Mouse (Mus musculus) heart, embryonic 12.5 days (tissue): ENCODE measurements around the gene Arhgef7. TPM values are rescaled to one million over a fixed set of nuclear protein-coding genes. Genes with fewer than 3 reads are reported as not detected.

ENCODE experiments used
- ATAC-seq: fragments of 200-750 bp; cut with Nextera tagmentation; 2 replicates; pipeline ENCODE4 v1.8.0; 2017; ENCODE audit warnings: moderate TSS enrichment, moderate library complexity; ENCODE audit not compliant: insufficient number of reproducible peaks, low FRiP score
- H3K27ac ChIP-seq: fragments of 300-500 bp; sonication (generic); 2 replicates; pipeline ENCODE4 v1.5.1; 2016; ENCODE audit warnings: mild to moderate bottlenecking, moderate library complexity; ENCODE audit not compliant: poor library complexity, severe bottlenecking
- H3K27me3 ChIP-seq: fragments of 300-500 bp; sonication (generic); replicated peaks from 2 replicates; pipeline ENCODE4 v1.6.1; 2016; ENCODE audit warnings: mild to moderate bottlenecking, moderate library complexity
- H3K36me3 ChIP-seq: fragments of 300-500 bp; sonication (generic); 2 replicates; pipeline ENCODE4 v1.6.1; 2016; ENCODE audit warnings: mild to moderate bottlenecking, moderate library complexity
- H3K4me1 ChIP-seq: fragments of 300-500 bp; sonication (generic); replicated peaks from 2 replicates; pipeline ENCODE4 v1.6.1; 2016; ENCODE audit warnings: mild to moderate bottlenecking
- H3K4me2 ChIP-seq: fragments of 300-500 bp; sonication (generic); 2 replicates; pipeline ENCODE4 v1.6.1; 2016; ENCODE audit warnings: mild to moderate bottlenecking, moderate library complexity
- H3K4me3 ChIP-seq: fragments of 300-500 bp; sonication (generic); 2 replicates; pipeline ENCODE4 v1.5.1; 2016; ENCODE audit warnings: mild to moderate bottlenecking
- H3K9ac ChIP-seq: fragments of 300-500 bp; sonication (generic); 2 replicates; pipeline ENCODE4 v1.6.1; 2016; ENCODE audit warnings: mild to moderate bottlenecking, moderate library complexity
- H3K9me3 ChIP-seq: fragments of 300-500 bp; sonication (generic); replicated peaks from 2 replicates; pipeline ENCODE4 v1.6.1; 2016; ENCODE audit warnings: mild to moderate bottlenecking, moderate library complexity
- WGBS: fragments of 180-500 bp; shearing (Covaris S2); methylation state at CpG from one replicate; pipeline ENCODE4 v1.1.7; 2016; 5-methylcytosine and 5-hydroxymethylcytosine counted together
- polyA plus RNA-seq: library from polyadenylated mRNA; unstranded; fragments of >200 nt; fragmentation: Nextera tagmentation; extraction: Ambion mirVana; gene quantifications from 2 replicates; pipeline ENCODE4 v1.2.1, GENCODE M21; 2016

The Arhgef7 gene
- polyA plus RNA-seq, 1 experiment from 2014 or later = 70.5 TPM

DNA sequence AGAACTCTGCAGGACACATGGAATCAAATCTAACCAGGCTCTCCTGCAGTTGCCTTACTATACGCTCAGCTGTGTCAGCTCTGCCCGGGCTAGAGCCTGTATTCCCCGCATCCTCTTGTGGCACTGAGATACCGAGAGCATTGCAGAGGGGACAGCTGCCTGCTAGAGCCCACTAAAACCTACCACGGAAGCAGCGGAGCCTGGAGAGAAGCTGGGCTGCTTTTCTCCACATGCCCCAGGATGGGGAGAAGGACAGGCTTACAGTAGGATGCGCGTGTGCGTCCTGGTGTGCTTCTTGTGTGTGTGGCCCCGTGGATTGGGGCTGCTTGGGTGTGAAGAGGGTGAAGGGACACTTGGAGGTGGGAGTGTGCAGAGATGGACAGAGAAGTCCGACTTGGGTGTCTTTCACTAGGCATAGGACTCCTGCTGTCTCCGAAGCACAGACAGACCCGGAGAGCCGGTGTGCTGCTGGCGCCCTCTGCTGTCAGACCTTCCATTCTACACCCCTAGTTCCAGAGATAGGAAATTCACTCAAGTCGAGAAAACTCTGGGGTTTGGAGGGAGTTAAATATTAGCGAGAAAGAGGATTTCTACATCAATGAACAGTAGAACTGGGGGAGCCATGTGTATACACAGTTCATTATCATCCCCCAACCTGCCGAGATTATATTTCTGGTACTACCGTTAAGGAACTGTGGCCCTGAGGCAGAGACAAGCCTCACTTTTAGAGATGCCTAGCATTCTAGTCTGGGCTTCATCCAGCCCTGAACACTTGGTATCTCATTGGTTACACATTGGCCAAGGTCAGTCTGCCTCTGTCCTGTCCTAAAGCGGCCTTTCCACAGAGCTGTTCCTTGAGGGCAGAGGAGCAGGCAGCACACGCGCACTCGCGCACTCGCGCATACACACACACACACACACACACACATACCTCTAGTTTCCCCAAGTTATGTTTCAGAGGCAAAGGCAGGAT is 27.2 kb upstream of the Arhgef7 start:
- H3K4me3 ChIP-seq = peak overlapping the region; percentile 23
- peak overlapping the region; percentile 62 for H3K4me2 ChIP-seq
- H3K4me1 ChIP-seq = peaks cover 10% of the 10 kb centered on the region; the same call in 1 of the 2 replicates
- 33% methylated on average over 26 of the region's 26 CpGs for WGBS
- H3K27ac ChIP-seq = no peak overlapping the region
- peak; percentile 68 for ATAC-seq
- peak overlapping the region; percentile 13; the same call in 1 of the 2 replicates for H3K9ac ChIP-seq
- peaks cover 7% of the 10 kb centered on the region; the same call in 1 of the 2 replicates for H3K27me3 ChIP-seq
- H3K9me3 ChIP-seq = 0 out of 2 replicates have a peak, but pooled peaks cover 4% of the 10 kb centered on the region
- no peaks in the 10 kb centered on the region for H3K36me3 ChIP-seq

DNA sequence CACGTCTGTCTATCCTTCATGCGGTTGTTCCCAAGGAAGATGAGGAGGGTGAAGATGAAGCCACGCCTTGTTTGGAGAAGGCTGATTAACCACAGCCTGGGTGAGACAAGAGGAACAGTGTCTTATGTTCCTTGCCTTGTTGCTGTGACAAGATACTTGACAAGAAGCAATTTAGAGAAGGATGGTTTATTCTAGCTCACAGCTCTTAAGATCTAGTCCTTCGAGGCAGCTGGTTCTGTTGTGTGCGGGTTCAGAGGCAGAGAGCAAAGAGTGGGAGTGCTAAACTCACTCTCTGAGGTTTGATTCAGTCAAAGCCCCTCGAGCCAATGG is 26.5 kb upstream of the Arhgef7 start, which contains the start of gene 1700016D06Rik:
Gene 1700016D06Rik (minus strand): TSS at position 31 of the 330 bp plus-strand sequence.
- Histone ChIP-seq H3K4me1 (peaks cover 11% of the 10 kb centered on the region; the same call in 1 of the 2 replicates), H3K4me2 (peak within 1 kb of the TSS; percentile 62), H3K9ac (peak within 1 kb of the TSS; percentile 13; the same call in 1 of the 2 replicates), H3K9me3 (0 out of 2 replicates have a peak, but pooled peaks cover 4% of the 10 kb centered on the region), H3K27me3 (peaks cover 7% of the 10 kb centered on the region; the same call in 1 of the 2 replicates), H3K4me3 (peak within 1 kb of the TSS; percentile 23), H3K27ac (no peak within 1 kb of the TSS), H3K36me3 (no peaks in the 10 kb centered on the region)
- no peak for ATAC-seq
- 61% methylated on average over 6 of the region's 6 CpGs for WGBS

DNA sequence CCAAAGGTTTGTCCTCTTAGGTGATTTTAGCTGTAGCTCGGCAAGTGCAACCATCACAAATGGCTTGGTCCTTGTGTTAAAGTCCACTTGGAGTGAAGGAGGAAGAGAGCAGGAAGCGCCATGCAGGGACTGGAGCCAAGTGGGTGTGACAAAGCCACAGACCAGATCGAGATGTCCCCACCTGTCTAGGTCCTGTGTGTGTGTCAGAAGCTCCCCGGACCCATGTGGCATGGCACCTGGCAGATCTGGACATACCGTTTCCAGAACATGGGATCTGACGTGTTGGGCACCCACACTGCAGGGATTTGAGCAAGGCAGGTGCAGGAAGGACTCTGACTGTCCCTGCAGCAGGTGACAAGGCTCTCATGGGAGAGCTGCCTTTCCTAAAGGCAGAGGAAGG is 26.1 kb upstream of the Arhgef7 start:
- H3K36me3 ChIP-seq = no peaks in the 10 kb centered on the region
- H3K9me3 ChIP-seq = 0 out of 2 replicates have a peak, but pooled peaks cover 4% of the 10 kb centered on the region
- ATAC-seq = no peak
- no peak overlapping the region for H3K4me2 ChIP-seq
- H3K27ac ChIP-seq = no peak overlapping the region
- H3K27me3 ChIP-seq = peaks cover 7% of the 10 kb centered on the region; the same call in 1 of the 2 replicates
- WGBS = 81% methylated on average over 6 of the region's 6 CpGs
- peaks cover 15% of the 10 kb centered on the region; the same call in 1 of the 2 replicates for H3K4me1 ChIP-seq
- H3K4me3 ChIP-seq = no peak overlapping the region
- no peak overlapping the region for H3K9ac ChIP-seq

DNA sequence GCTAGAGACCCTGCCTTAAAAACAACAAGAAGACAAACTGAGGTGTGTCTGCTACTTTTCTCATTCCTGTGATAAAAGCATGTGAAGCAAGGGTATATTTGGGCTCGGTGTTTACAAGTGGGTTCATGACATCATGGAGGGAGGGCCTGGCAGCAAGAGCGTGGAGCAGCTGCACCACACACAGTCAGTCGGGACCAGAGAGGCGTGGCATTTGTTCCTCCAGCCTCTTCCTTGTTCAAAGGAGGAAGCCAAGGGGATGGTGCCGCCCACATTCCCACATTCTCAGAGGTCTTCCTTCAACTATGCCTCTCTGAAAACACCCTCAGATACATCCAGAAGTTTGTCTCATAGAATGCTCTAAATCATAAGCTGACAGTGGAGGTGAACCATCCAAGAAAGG is 23.7 kb upstream of the Arhgef7 start:
- no peak overlapping the region for H3K4me2 ChIP-seq

DNA sequence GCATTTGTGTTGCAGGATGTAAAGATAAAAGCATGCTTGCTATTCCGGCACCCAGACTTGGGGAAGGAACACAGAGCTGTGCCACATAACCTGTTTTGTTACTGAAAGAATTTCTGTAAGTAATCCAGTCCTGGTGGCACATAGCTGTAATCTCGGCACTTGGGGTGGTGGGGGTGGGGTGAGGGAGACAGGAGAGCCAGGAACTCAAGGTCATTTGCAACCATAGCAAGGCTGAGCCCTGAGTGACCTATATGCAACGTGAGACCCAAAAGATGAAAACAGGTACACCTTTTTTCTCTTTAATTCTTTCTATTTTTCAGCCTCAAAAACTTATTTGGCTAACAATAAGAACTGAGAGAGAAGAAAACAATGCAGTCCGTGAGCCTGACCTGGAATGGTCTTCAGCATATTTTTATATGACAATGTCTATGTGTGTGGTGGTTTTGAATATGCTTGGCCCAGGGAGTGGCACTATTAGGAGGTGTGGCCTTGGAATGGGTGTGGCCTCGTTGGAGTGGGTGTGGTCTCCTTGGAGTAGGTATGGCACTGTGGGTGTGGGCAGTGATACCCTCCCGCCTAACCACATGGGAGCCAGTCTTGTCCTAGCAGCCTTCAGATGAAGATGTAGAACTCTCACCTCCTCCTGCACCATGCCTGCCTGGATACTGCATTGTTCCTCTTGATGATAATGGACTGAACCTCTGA is 22.7 kb upstream of the Arhgef7 start:
- Histone ChIP-seq H3K36me3 (no peaks in the 10 kb centered on the region), H3K27me3 (0 out of 2 replicates have a peak, but pooled peaks cover 3% of the 10 kb centered on the region), H3K4me2 (no peak overlapping the region), H3K27ac (peak overlapping the region; percentile 90), H3K4me1 (peaks cover 40% of the 10 kb centered on the region), H3K9me3 (0 out of 2 replicates have a peak, but pooled peaks cover 4% of the 10 kb centered on the region), H3K9ac (no peak overlapping the region), H3K4me3 (no peak overlapping the region)
- no peak for ATAC-seq
- WGBS = 55% methylated on average over 6 of the region's 6 CpGs

More for the DNA sequence above, 23.7 kb upstream of the Arhgef7 start:
- Histone ChIP-seq H3K27me3 (0 out of 2 replicates have a peak, but pooled peaks cover 7% of the 10 kb centered on the region), H3K9ac (no peak overlapping the region), H3K27ac (no peak overlapping the region), H3K9me3 (0 out of 2 replicates have a peak, but pooled peaks cover 4% of the 10 kb centered on the region), H3K4me1 (peaks cover 37% of the 10 kb centered on the region), H3K36me3 (no peaks in the 10 kb centered on the region), H3K4me3 (no peak overlapping the region)
- WGBS = 84% methylated on average over 5 of the region's 5 CpGs
- no peak for ATAC-seq

DNA sequence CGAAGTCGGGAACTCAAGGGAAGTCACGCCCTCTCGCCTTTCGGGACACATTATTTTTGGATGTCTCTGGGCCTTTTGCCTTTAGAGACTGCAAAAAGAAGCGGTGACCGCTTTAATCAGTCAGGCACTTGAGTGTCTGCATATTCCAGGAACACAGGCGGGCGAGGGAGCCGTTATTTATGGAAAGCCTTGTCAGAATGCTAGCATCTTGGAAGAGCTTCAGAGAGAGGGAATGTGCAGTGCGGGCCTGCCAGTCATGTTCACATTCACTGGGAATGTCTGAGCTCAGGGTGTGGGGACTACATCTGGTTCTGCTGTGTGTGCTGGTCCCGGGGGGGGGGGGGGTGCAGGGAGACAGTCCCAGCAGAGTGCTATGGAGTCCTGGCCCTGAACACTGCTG is 21.7 kb upstream of the Arhgef7 start:
- Histone ChIP-seq H3K4me3 (no peak overlapping the region), H3K27ac (peak overlapping the region; percentile 90), H3K9ac (no peak overlapping the region), H3K27me3 (no peaks in the 10 kb centered on the region), H3K36me3 (no peaks in the 10 kb centered on the region), H3K9me3 (0 out of 2 replicates have a peak, but pooled peaks cover 4% of the 10 kb centered on the region), H3K4me1 (peaks cover 35% of the 10 kb centered on the region), H3K4me2 (no peak overlapping the region)
- peak; percentile 68 for ATAC-seq
- 33% methylated on average over 12 of the region's 12 CpGs for whole genome bisulfite sequencing

DNA sequence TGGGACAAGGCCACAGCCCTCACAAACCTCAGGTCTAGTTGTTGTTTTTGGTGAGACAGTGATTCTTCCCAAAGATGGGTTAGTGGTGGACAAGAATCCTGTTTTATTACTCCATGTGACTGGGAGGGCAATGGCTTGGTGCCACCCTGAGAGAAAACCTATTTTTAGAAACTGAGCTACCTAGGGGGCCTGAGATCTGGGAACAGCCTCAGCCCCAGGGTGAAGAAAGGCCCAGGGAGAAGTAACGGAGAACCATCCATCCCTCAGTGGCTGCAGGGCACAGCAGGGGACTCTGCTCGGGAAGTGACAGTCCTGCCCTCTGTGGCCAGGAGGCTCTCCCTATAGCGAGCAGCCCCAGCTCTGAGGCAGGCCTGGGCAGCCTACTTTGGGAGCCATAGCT is 19.8 kb upstream of the Arhgef7 start:
- no peaks in the 10 kb centered on the region for H3K36me3 ChIP-seq
- no peaks in the 10 kb centered on the region for H3K27me3 ChIP-seq
- peak overlapping the region; percentile 70 for H3K27ac ChIP-seq
- no peak for ATAC-seq
- H3K4me2 ChIP-seq = no peak overlapping the region; the same call in 1 of the 2 replicates
- 0 out of 2 replicates have a peak overlapping the region, but pooled peaks have one; percentile 9 for H3K9ac ChIP-seq
- no peak overlapping the region for H3K4me3 ChIP-seq
- 17% methylated on average over 3 of the region's 3 CpGs for WGBS
- peaks cover 40% of the 10 kb centered on the region for H3K4me1 ChIP-seq
- 0 out of 2 replicates have a peak, but pooled peaks cover 4% of the 10 kb centered on the region for H3K9me3 ChIP-seq

DNA sequence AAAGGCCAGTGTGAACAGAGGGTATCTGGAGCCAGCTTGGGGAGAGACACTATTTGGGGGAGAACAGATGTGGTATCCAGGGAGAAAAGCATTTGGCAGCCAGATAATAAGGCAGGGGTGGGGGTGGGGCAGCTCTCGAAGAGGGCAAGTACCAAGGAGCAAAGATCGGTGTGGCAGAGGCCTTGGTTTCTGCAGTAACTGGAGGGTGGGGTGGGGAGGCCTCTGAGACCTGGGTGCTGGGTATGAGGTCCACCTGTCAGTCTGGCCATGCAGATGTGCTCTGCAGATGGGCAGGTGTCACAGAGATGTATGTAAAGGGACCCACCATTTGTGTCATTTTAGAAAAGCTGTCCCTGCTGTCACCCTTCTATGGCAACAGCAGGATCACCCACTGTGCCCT is 18.7 kb upstream of the Arhgef7 start:
- no peak overlapping the region for H3K4me2 ChIP-seq
- no peak overlapping the region for H3K4me3 ChIP-seq
- H3K36me3 ChIP-seq = no peaks in the 10 kb centered on the region
- WGBS = 50% methylated on average over 2 of the region's 2 CpGs
- H3K27me3 ChIP-seq = no peaks in the 10 kb centered on the region
- H3K9ac ChIP-seq = no peak overlapping the region
- H3K4me1 ChIP-seq = peaks cover 40% of the 10 kb centered on the region
- no peak overlapping the region for H3K27ac ChIP-seq
- 0 out of 2 replicates have a peak, but pooled peaks cover 1% of the 10 kb centered on the region for H3K9me3 ChIP-seq
- ATAC-seq = no peak

DNA sequence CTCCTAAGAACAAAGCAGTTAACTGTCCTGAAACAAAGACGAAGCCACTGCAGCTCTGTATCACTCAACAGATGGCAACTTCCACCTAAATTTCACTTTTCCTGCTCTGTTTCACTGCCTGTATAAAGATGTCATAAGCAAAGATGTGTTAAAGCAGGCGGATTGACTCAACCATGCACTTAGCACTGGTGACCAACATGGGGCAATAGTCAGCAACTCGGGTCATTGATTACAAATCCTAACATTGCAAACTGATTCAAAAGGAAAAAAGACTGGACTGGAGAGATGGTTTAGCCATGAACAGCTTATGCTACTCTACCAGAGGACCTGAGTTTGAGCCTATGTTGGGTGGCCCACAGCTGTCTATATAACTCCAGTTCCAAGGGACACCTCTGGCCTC is 18.0 kb upstream of the Arhgef7 start:
- Histone ChIP-seq H3K9me3 (no peaks in the 10 kb centered on the region), H3K36me3 (no peaks in the 10 kb centered on the region), H3K9ac (no peak overlapping the region), H3K27me3 (no peaks in the 10 kb centered on the region), H3K27ac (no peak overlapping the region), H3K4me1 (peaks cover 40% of the 10 kb centered on the region), H3K4me2 (no peak overlapping the region), H3K4me3 (no peak overlapping the region)
- 81% methylated on average over 3 of the region's 3 CpGs for WGBS
- ATAC-seq = no peak

DNA sequence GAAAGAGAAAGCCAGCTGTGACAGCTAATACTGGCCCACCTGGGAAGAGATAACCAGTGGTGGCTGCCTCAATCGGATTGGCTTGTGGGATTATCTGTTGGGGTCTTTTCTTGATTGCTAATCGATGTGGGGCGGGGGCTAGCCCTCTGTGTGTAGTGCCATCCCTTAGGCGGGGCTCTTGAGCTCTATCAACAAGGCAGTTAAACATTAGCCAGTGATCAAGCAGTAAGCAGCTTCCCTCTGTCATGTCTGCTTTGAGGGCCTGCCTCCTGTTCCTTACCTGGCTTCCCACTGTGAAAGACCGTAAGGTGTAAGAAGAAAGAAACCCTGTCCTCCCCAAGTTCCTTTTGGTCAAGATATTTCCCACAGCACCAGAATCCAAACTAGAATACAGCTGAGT is 17.1 kb upstream of the Arhgef7 start:
- H3K36me3 ChIP-seq = no peaks in the 10 kb centered on the region
- H3K4me1 ChIP-seq = peaks cover 40% of the 10 kb centered on the region
- 37% methylated on average over 5 of the region's 5 CpGs for WGBS
- H3K9me3 ChIP-seq = no peaks in the 10 kb centered on the region
- no peak overlapping the region for H3K9ac ChIP-seq
- no peak overlapping the region for H3K4me3 ChIP-seq
- no peaks in the 10 kb centered on the region for H3K27me3 ChIP-seq
- no peak overlapping the region for H3K27ac ChIP-seq
- ATAC-seq = no peak
- no peak overlapping the region for H3K4me2 ChIP-seq

DNA sequence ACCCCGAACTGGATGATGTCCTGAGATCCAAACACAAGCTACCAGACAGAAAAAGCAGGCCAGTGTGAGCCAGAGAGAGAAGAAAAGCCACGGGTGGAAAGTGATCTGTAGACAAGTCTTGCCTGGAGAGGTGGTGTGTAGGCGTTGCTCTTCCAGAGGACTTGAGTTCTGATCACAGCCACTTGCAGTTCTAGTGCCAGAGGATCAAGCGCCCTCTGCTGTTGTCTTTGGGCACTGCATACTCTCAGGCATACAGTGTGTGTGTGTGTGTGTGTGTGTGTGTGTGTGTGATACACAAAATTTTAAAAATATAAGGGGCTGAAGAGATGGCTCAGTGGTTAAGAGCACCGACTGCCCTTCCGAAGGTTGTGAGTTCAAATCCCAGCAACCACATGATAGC is 15.3 kb upstream of the Arhgef7 start:
- Histone ChIP-seq H3K36me3 (no peaks in the 10 kb centered on the region), H3K4me1 (peaks cover 33% of the 10 kb centered on the region), H3K4me3 (no peak overlapping the region), H3K27ac (no peak overlapping the region), H3K9ac (no peak overlapping the region), H3K4me2 (no peak overlapping the region), H3K9me3 (no peaks in the 10 kb centered on the region), H3K27me3 (no peaks in the 10 kb centered on the region)
- 82% methylated on average over 6 of the region's 6 CpGs for WGBS
- ATAC-seq = no peak
